Mouse (Mus musculus) C2C12 (cell line): ENCODE results near the gene Enox1. TPM values are rescaled to one million over a fixed set of nuclear protein-coding genes. Genes with fewer than 3 reads are reported as not detected.

ENCODE experiments used
- H3K27me3 ChIP-seq: one replicate; pipeline ENCODE4 v1.6.1; 2011; ENCODE audit not compliant: control insufficient read depth, insufficient read depth, insufficient read length
- H3K36me3 ChIP-seq: one replicate; pipeline ENCODE4 v1.6.1; 2011; ENCODE audit not compliant: control insufficient read depth, insufficient read depth
- H3K4me3 ChIP-seq: one replicate; pipeline ENCODE4 v1.5.1; 2011; ENCODE audit warnings: mild to moderate bottlenecking, control low read depth; ENCODE audit not compliant: poor library complexity, insufficient read depth, severe bottlenecking
- H3K79me2 ChIP-seq: one replicate; pipeline ENCODE4 v1.6.1; 2011; ENCODE audit not compliant: control insufficient read depth, insufficient read depth
- H3K79me3 ChIP-seq: one replicate; pipeline ENCODE4 v1.6.1; 2011; ENCODE audit warnings: low read depth, control low read depth
- H3ac ChIP-seq: one replicate; pipeline ENCODE3; 2011; ENCODE audit warnings: low read depth; ENCODE audit not compliant: control insufficient read depth, insufficient read length
- CEBPB ChIP-seq: IDR thresholded peaks from one replicate; pipeline ENCODE4 v1.6.1; 2011; ENCODE audit warnings: low read depth, mild to moderate bottlenecking, control low read depth, moderate library complexity
- CTCF ChIP-seq: IDR thresholded peaks from one replicate; pipeline ENCODE4 v1.5.1; 2011; ENCODE audit not compliant: control insufficient read depth, insufficient read depth, insufficient read length
- FOSL1 ChIP-seq: IDR thresholded peaks from one replicate; pipeline ENCODE4 v1.8.0; 2011; ENCODE audit warnings: mild to moderate bottlenecking, low read length; ENCODE audit not compliant: poor library complexity, insufficient read depth, severe bottlenecking
- MAX ChIP-seq: IDR thresholded peaks from one replicate; pipeline ENCODE4 v1.6.1; 2011; ENCODE audit warnings: mild to moderate bottlenecking, control low read depth
- MYOD1 ChIP-seq: IDR thresholded peaks from one replicate; pipeline ENCODE4 v1.6.1; 2011; ENCODE audit warnings: low read depth; ENCODE audit not compliant: control insufficient read depth, insufficient read length
- MYOG ChIP-seq: IDR thresholded peaks from one replicate; pipeline ENCODE4 v1.6.1; 2011; ENCODE audit not compliant: control insufficient read depth, insufficient read length; ENCODE audit errors: extremely low read depth
- USF1 ChIP-seq: IDR thresholded peaks from one replicate; pipeline ENCODE4 v1.6.1; 2011; ENCODE audit warnings: low read depth, mild to moderate bottlenecking, control low read depth, moderate library complexity
- polyA plus RNA-seq: library from polyadenylated mRNA; unstranded; fragments of >200 nt; fragmentation: generic; extraction: Trizol; gene quantifications from one replicate; pipeline ENCODE4 v1.2.1, GENCODE M21; 2012; ENCODE audit warnings: missing spikeins

Gene Enox1
- polyA plus RNA-seq, 1 experiment, result 0.75 TPM

GRCm38 (mm10) chr14:77266805-77267771, 110.5 kb downstream of the Enox1 start:
- Histone ChIP-seq H3K36me3 (no peaks in the 10 kb centered on the region), H3K27me3 (no peaks in the 10 kb centered on the region), H3K79me2 (no peaks in the 10 kb centered on the region), H3ac (no peak overlapping the region), H3K4me3 (no peak overlapping the region), H3K79me3 (no peaks in the 10 kb centered on the region)
- no peak for TF ChIP-seq MYOD1
- TF ChIP-seq CEBPB, result no peak
- TF ChIP-seq FOSL1, result no peak
- no peak for TF ChIP-seq MAX
- no peak for TF ChIP-seq USF1
- TF ChIP-seq MYOG, result no peak
- TF ChIP-seq CTCF, result no peak

GRCm38 (mm10) chr14:77272248-77272930, 115.8 kb downstream of the Enox1 start:
- Histone ChIP-seq H3ac (no peak overlapping the region), H3K79me3 (no peaks in the 10 kb centered on the region), H3K27me3 (no peaks in the 10 kb centered on the region), H3K79me2 (no peaks in the 10 kb centered on the region), H3K4me3 (no peak overlapping the region), H3K36me3 (no peaks in the 10 kb centered on the region)
- TF ChIP-seq USF1 (no peak), CTCF (no peak), CEBPB (no peak), MAX (no peak), FOSL1 (no peak), MYOG (no peak), MYOD1 (no peak)

- Histone ChIP-seq H3K79me2 (no peaks in the 10 kb centered on the region), H3K36me3 (no peaks in the 10 kb centered on the region), H3K79me3 (no peaks in the 10 kb centered on the region), H3K27me3 (no peaks in the 10 kb centered on the region), H3ac (no peak overlapping the region), H3K4me3 (no peak overlapping the region)
- TF ChIP-seq FOSL1 (no peak), MYOG (no peak)
Observed at GRCm38 (mm10) chr14:77272931-77273446, 116.4 kb downstream of the Enox1 start.

- Histone ChIP-seq H3K36me3 (no peaks in the 10 kb centered on the region), H3ac (no peak overlapping the region), H3K27me3 (no peaks in the 10 kb centered on the region), H3K79me3 (no peaks in the 10 kb centered on the region), H3K79me2 (no peaks in the 10 kb centered on the region), H3K4me3 (no peak overlapping the region)
- no peak for TF ChIP-seq MAX
- no peak for TF ChIP-seq FOSL1
- no peak for TF ChIP-seq MYOG
- TF ChIP-seq CEBPB, result no peak
- no peak for TF ChIP-seq USF1
- no peak for TF ChIP-seq CTCF
Observed at GRCm38 (mm10) chr14:77273721-77274120, 117.2 kb downstream of the Enox1 start.

GRCm38 (mm10) chr14:77275607-77276006, 119.0 kb downstream of the Enox1 start:
- H3ac ChIP-seq, result no peak overlapping the region
- H3K36me3 ChIP-seq, result no peaks in the 10 kb centered on the region
- H3K79me3 ChIP-seq, result no peaks in the 10 kb centered on the region
- H3K79me2 ChIP-seq, result no peaks in the 10 kb centered on the region
- no peak overlapping the region for H3K4me3 ChIP-seq
- no peaks in the 10 kb centered on the region for H3K27me3 ChIP-seq
- TF ChIP-seq FOSL1, result no peak
- TF ChIP-seq USF1, result no peak
- no peak for TF ChIP-seq MYOG
- no peak for TF ChIP-seq CEBPB
- no peak for TF ChIP-seq MYOD1
- TF ChIP-seq CTCF, result no peak
- no peak for TF ChIP-seq MAX

GRCm38 (mm10) chr14:77279143-77279542, 122.6 kb downstream of the Enox1 start:
- Histone ChIP-seq H3K79me3 (no peaks in the 10 kb centered on the region), H3ac (no peak overlapping the region), H3K36me3 (no peaks in the 10 kb centered on the region), H3K27me3 (no peaks in the 10 kb centered on the region), H3K79me2 (no peaks in the 10 kb centered on the region), H3K4me3 (no peak overlapping the region)
- no peak for TF ChIP-seq MYOG
